Mouse (Mus musculus) layer of hippocampus, adult 8-10 months (tissue): Measurements from ENCODE around the gene Atg16l2. TPM values are rescaled to one million over a fixed set of nuclear protein-coding genes. Genes with fewer than 3 reads are reported as not detected.

Experiments used
- DNase-seq, 2 experiments: peaks; one replicate each; pipeline ENCODE4 v3.0.0; 2022; ENCODE audit warnings: low spot score in 2 of 2
- total RNA-seq, 4 experiments: library from RNA; stranded (reverse); gene quantifications; 2 replicates each; pipeline ENCODE4 v1.2.4; 2022

Atg16l2 gene
- total RNA-seq, 4 experiments from 2014 or later, result 45.2 to 54.5 (median 48.5) TPM

DNA sequence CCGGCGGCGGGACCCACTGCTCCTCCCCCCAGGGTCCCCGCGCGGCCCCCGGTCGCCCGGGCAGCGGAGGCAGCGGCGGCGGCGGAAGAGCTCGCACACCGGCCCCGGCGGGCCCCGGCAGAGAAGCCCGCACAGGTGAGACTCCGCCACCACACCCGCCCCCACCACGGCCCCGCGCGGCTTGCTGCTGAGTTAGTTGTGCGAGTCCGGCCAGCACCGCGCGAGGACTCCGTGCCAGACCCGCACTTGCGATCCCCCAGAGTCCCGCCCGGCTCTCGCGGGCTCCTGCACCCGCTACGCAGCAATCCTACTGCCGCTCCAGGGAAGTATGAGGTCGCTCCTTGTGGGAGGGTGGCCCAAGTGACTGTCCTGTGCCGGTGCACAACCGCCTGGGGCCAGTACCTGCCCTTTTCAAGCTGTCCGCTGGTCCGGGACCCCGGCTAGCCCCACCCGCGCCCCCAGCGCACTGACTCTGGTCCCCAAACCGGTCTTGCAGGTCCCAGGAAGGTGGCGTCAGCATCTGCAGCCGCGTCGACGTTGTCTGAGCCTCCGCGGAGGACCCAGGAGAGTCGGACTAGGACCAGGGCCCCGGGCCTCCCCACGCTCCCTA, 19.3 kb upstream of the Atg16l2 start:
- no peak for DNase-seq

DNA sequence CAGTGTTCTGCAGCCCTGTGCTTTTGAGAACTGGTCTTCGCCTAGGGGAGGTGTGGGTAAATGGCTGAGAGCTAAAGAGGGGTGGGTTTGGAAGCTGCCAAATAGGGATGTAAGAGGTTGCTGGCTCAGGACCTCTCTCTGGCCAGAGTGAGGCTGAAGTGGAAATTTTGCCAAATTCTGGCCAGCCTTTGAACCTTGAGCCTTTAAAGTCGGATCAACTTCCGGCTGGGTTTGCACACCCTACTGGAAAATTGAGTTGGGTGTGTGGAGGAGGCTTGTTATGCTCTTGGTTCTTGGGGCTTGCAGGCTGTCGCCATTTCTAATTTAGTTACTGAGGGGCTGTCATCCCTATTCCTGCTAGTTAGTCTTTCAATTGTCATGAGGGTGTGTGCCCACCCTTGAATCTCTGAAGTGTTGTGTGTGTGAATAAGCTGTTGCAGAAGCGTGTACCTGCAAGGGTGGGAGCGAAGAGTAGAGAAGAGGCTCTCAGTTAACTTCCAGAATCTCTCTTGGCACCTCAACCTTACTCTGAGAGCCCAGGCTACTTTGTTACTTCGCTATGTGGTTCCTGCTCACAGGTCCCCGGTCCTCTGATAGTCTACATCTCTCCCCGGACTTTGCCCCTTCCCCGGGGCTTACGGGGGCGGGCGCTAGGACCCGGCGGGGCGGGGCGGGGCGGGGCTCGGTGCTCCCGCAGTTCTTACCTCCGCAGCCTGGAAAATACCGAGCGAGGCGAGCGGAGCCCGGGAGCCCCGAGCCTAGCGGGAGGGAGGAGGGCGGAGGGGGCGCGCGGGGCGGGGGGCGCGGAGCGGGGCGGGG, 18.6 kb upstream of the Atg16l2 start:
- no peak for DNase-seq

DNA sequence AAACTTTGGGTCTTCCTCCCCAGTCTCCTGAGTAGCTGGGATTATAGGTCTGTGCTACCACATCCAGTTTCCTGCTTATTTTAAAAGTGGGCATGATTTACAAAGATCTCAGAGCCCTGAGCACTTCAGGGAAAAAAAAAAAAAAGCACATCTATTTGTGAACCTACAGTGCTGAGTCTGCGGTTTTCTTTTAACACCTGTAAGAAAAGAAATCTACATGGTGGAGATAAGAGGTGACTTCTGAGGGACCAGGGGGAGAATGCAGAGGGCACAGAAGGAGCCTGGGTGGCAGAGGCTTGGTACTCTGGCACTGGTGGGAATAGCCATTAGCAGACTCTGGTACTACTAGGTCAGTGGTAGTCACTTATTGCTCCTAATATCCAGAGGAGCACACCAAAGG, 17.7 kb upstream of the Atg16l2 start:
- DNase-seq, result no peak

DNA sequence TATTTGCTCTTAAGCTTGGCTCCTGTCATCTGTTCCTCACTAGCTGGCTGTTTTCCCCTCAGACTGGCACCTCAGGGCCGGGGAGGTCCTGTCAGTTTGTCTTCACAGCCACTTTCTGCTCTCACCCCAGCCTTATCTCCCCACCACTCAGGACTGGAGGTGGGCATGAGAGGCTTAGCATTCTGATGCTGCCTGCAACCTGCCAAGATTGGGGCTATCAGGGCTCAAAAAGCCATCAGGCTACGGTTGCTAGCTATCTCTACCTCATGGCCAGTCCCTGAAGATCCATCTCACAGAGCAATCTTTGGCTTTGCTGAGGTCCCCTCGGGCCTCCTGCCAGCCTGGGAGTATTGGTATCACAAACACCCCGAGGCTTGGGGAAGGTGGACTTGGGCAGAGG, 16.8 kb upstream of the Atg16l2 start:
- DNase-seq, result no peak

DNA sequence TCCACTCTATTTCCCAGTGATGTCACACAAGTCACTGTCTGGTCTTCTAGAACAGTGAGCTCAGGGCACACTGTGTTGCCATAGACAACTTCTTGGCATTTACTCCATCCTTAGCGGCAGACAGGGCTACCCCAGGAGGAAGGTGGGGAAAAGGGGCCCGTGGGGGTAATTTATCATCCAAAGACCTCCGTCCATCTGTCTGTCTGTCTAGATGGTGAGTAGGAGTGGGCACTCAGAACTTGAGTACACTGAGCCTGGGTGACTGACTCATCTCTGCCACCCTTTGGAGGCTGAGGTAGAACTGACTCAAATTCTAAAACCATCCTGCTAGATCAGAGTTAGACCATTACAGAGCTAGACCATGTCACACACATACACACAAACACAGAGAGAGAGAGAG, 15.0 kb upstream of the Atg16l2 start, which contains the start of gene Stard10:
Stard10 (plus strand) TSS at position 73 of the 400 bp plus-strand sequence.
- DNase-seq, result no peak

DNA sequence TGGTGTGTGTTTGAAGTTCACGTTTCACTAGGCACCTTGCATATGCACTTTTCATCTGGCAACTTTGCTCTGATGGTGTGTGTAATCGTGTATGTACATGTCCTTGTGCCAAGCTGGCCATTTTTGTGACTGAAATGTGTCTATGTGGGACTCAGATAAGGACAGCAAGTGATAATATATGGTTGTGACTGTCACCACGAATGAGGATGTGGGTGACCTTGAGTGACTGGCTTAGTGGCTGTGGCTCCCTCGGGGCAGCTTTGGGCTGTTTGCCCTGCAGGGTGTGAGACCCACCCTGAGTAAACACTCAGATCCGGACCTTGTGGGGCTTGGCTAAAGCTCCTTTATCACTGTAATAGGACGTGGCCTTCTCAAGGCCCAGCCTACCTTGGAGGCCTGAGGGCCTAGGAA, 14.5 kb upstream of the Atg16l2 start:
- no peak for DNase-seq

DNA sequence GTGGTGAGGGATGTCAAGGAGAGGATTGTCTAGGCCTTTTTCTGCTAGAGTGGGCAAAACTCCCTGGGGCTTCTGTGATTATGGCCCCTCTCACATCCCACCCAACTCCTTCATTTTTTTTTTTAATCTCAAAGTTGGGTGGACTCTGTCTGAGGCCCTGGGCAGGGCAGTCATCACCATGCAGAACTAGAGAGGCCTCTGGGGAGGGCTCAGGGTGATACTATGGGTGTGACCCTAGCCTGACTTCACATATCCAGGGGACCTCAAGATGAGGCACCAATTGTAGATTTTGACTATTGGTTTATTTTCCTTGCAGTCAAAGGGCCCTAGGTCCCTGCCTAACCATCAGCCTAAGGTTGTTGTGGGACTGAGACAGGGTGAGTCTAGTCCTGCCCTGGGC, 13.6 kb upstream of the Atg16l2 start:
- no peak for DNase-seq

DNA sequence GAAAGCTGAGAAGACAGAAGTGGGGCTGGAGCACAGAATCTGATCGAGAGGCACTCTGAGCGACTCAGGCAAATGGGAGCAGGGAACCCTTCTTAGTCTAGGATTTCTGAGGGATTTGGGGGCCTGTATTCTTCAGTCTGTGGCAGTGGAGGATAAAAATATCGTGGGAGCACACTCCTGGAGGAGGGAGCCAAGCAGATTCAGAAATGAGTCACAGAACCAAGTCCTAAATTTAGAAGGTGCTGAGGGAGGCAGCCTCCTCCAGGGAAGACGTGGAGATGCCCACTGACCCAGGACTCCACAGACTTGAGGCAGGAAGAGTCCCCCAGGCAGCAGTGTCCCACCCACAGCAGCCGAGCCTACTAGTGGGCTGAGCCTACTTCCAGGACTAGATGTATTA, 12.3 kb upstream of the Atg16l2 start:
- DNase-seq, result no peak

DNA sequence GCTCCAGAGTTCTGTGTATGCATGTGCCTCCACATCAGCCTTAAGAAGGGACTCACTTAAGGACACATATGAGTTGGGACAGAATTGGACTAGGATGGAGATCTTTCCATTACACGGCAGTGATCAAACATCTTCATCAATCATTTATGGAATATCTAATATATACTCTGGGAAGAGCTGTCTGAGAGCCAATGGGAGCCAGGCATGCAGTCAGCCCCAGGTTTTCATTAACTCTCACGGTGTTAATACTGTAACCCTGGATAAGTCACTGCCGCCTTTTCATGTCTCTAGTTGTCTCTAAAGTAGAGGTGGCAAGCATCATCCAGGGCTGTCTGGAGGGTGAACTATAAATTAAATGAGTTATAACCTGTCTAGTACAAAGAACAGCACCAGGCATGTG, 11.0 kb upstream of the Atg16l2 start:
- DNase-seq, result no peak

DNA sequence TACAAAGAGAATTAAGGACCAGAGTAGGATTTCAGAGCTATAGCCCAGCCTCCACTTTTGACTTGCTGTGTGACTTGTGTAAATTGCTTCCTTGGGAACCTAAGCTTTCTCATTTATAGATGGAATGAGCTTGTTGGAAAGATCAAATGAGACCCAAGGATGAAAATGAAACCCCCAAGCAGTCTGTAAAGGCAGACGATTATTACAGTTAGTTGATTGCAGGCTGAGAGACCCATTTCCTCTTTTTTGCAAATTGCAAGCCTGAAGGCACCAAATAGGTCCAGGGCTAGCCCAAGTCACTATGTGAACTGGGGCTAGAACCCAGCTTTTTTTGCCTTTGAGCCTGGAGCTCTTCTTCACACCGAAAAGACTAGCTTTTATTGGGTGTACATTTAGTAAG, 9.0 kb upstream of the Atg16l2 start:
- no peak for DNase-seq

DNA sequence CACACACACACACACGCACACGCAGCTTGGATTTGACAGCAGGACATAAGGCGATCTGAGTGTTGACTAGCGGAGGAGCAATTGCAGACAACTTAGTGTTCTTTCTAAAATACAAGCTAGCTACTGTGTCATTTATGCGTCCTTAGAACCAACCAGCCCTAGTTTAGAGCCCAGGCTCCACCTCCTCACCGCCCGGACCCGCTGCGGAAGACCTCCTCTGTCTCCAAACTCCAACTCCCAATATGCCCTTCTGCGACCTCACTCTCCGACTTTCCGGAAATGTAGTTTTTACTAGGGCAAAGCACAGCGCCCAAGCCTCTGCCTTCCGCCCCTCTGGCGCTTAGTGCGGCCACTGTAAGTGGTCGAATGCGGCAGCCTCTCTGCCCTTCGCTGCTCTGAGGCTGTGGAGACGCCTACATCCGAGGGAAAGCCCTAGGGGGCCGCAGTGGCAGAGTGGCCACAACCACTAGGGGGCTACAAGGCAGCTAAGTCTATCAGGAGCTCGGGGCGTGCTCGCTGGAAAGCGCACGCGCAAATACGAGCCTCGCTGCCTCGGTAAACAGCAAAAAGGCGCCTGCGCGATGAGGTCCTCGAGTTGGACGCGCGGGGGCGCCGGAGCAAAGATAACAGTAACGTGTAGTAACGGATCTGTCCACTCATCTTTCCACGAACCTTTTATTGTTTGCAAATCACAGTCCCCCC, 8.4 kb upstream of the Atg16l2 start:
- peak; percentile 96 to 99 for DNase-seq

DNA sequence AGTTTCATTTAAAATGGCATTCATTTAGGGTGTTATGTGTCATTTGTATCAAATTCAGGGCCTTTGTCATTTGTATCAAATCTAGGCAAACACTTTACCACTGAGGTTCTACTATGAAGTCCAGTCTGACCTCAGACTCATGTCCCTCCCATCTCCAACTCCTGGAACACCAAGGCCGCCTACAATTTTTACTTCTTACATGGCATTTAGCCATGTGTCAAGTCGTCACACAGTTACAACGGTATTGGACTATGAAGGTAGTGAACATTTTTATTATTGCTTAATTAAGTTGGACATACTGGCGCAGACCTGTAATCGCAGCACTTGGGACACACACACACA, 7.9 kb upstream of the Atg16l2 start:
- no peak for DNase-seq

DNA sequence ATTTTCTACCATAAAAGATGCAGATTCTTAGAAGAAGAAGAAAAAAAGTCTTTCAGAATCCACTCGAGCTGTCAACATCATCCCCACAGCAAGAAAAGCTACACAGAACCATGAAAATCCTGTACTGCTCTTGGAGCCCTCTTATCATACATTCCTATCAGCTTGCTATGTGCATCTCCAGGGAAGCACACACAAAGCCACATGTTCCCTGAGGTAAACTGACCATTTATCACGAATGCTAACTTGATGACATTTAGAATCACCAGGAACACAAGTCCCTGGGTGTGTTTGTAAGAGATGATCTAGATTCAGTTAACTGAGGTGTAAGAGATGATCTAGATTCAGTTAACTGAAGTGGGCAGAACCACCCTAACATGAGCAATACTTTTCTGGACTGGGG, 4.8 kb upstream of the Atg16l2 start:
- DNase-seq, result no peak

DNA sequence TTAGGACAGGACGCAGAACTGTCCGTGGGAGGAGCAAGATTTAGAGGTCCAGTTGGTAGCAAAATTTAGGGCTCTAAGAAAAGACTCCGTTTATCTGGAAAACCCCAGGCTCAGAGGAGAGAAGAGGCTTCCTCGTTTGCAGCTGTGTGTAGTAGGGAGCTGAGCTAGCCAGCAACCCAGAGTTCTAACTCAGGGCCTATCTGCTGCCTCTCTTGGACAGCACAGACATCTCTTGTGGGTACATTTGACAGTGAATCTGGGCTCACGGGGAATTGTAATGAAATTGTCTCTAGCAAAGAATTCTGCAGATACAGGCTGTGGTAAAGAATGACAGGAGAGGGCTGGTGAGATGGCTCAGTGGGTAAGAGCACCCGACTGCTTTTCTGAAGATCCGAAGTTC, 640 bp upstream of the Atg16l2 start:
- no peak for DNase-seq

DNA sequence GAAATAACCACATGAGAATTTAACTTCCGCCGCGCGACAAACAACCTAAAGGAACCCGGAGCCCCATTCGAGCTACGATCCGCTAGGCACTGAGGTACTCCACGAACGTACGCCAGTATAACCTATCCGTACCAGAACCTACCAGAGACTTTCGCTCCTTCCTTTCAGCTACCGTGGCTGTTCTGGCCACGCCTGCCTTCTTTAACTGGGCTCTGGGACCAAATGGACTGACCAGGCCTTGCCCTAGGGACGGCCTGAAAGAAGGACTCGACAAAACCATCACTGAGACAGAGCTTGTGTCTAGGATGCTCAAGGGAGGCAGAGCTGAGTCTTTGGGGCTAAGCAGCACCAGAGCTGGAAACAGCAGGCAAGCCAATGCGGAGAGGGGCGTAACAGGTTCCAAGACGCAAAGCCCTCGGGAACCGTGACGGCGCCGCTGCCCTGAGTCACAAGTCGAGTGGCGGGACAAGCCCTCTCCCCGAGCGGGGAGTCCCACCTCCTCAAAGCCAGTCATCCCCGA, 630 bp downstream of the Atg16l2 start:
- no peak for DNase-seq

DNA sequence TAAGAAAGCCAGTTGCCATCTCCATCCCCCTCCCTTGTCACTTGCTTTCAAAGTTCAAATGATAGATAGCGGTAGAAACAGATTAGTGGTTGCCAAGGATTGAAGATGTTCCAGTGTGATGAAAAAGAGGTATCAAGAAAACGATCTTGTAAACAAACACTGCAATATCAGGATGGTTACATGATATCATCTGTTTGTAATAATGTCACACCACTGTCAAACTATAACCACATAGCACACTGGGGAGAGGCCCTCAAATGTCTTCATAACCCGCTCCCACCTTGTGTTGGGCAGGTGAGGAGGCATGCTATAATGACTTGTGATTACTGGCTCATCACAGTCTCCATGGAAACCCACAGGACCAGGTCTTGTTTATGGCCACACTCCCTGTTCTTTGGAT, 3.7 kb downstream of the Atg16l2 start:
- no peak for DNase-seq

DNA sequence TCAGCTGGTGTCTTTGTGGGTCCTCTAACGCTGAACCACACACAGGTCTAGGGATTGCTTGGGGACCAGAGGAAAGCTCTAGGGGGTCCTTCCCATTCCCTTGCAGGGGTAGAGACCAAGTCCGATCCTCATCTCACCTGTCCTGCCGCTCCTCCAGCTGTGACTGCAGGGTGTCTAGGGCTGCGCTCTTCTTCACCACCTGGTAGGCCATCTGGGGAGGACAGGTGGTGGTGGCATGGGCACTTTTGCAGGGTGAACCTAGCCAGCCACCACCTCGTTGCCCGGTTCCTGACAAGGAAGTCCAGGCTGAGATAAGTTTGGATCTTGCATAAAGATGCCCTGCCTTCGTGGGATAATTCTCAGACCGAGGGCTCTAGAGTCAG, 5.0 kb downstream of the Atg16l2 start:
- DNase-seq, result no peak

DNA sequence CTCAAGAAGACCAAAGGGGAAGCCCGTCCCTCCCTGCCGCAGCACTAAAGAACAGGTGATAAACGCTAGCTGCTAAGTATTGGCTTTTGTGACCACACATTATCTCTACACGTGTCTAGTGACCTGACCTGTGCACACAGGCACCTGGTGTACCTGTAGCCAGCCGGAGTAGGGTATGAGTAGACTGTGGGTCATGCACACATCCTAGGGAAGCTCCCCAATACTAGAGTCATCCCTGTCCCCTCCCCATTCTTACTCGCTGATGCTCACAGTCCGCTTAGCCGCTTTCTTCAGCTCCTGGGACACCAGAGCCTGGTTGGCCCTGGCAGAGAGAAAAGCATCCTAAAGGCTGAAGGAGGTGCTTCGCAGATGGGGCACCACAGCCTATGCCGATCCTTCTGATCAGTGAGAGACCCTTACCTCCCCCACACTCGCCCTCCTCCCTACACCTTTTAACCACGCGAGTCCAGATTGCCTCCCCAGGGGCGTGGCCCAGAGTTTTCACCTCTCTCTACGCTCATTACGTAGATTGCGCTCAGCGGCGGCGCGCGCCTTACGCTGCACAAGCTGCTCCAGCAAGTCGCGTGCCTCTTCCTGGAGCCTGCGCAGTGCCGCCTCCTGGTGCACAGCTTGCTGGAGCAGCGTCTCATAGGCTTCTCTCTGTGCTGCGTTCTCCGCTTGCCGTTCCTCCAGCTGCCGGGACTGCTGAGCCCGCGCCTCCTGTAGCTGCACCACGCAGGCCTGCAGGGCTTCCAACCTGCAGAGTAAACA, 5.6 kb downstream of the Atg16l2 start:
- DNase-seq, result peak; percentile 83 to 90

DNA sequence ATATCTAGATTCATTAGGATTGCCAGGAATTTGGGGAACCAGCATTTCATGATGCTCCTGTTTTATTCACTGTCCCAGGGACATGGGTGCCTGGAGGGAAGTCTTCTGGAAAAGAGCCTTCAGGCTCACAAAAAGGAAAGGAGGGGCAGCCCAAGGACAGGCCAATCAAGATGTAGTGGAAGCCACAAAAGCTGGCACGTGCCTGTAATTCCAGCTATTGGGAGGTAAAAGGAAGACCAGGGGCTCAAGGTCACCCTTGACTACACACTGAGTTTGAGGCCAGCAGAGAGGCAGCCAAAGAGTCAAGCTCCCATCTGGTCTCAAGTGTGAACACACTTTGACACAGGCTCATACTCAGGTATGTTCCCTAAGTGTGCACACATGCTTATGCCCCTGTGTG, 6.6 kb downstream of the Atg16l2 start:
- DNase-seq, result no peak

DNA sequence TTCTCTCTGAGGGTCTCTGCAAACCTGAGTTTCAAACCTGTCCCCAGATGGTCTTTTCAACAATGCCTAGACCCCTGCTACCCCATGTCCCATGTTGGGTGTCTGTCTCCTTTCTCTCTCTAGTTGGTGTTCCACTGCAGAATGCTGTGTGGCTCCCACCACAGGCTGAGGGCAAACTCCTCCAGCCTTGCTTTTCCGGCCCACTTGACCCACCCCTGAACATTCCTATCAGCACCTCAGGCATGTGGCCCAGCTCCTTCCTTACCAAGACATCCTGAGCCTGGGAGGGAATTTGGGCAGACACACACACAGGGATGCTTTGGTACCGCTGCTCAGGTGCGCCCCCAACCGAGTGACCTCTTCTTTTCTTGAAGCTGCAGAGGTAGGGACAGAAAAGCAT, 8.4 kb downstream of the Atg16l2 start:
- no peak for DNase-seq

DNA sequence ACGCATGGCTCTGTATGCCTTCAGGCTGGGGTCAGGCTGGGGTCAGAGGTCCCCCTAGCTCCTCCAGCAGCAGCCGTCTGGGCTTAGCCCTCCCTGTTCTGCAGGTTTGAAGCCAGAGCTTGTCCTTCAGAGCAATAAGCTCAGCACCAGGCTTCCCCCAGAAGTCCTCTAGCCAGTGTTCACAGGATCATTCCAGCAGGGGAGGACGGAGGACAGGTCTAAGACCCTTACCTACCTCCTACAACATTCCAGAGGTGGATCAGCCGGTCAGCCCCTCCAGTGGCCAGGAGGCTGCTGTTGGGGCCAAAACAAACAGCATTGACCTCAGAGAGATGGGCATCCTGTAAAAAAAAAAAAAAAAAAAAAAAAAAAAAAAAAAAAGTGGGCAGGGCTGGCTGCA, 8.9 kb downstream of the Atg16l2 start:
- no peak for DNase-seq

DNA sequence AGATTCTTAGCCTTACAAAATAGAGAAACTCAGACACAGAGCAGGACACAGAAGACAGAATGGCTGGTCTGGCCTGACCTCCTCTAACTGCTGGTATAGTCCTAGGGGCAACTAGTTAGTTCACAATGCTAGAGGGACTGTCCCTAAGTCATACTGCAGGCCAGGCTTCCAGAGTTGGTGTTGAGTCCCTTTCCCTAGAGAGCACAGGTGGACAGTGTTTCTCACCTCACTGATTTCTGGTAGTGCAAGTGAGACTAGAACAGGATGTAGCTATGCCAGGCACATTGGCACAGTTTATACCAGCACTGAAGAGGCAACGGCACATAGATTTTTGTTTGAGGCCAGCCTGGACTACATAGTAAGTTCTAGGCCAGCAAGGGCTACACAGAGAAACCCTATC, 9.4 kb downstream of the Atg16l2 start:
- no peak for DNase-seq
